Mouse (Mus musculus) hindbrain, postnatal 0 days (tissue): ENCODE measurements around the gene Nova2. TPM values are rescaled to one million over a fixed set of nuclear protein-coding genes. Genes with fewer than 3 reads are reported as not detected.

ENCODE experiments used
- ATAC-seq: fragments of 200-750 bp; cut with Nextera tagmentation; 2 replicates; pipeline ENCODE4 v1.8.0; 2017; ENCODE audit warnings: mild to moderate bottlenecking, moderate TSS enrichment, moderate library complexity
- DNase-seq: peaks from one replicate; pipeline ENCODE4 v3.0.0-alpha.2; 2015; ENCODE audit warnings: low spot score
- H3K27ac ChIP-seq: fragments of 300-500 bp; sonication (generic); 2 replicates; pipeline ENCODE4 v1.5.1; 2014; ENCODE audit warnings: mild to moderate bottlenecking
- H3K27me3 ChIP-seq: fragments of 300-500 bp; sonication (generic); 2 replicates; pipeline ENCODE4 v1.6.1; 2014; ENCODE audit warnings: low read length, mixed read lengths; ENCODE audit not compliant: insufficient read depth
- H3K36me3 ChIP-seq: fragments of 300-500 bp; sonication (generic); 2 replicates; pipeline ENCODE4 v1.6.1; 2014; ENCODE audit warnings: low read length, mixed read lengths; ENCODE audit not compliant: insufficient read depth
- H3K4me1 ChIP-seq: fragments of 300-500 bp; sonication (generic); 2 replicates; pipeline ENCODE4 v1.6.1; 2014; ENCODE audit warnings: antibody characterized with exemption, low read length, mixed read lengths; ENCODE audit not compliant: insufficient read depth
- H3K4me2 ChIP-seq: fragments of 300-500 bp; sonication (generic); 2 replicates; pipeline ENCODE4 v1.6.1; 2014; ENCODE audit warnings: low read depth, mild to moderate bottlenecking, low read length, moderate library complexity, mixed read lengths
- H3K4me3 ChIP-seq: fragments of 300-500 bp; sonication (generic); 2 replicates; pipeline ENCODE4 v1.5.1; 2014; ENCODE audit warnings: low read length
- H3K9ac ChIP-seq: fragments of 300-500 bp; sonication (generic); replicated peaks from 2 replicates; pipeline ENCODE4 v1.6.1; 2014; ENCODE audit warnings: mild to moderate bottlenecking, low read length, moderate library complexity, mixed read lengths
- H3K9me3 ChIP-seq: fragments of 300-500 bp; sonication (generic); 2 replicates; pipeline ENCODE4 v1.6.1; 2016; ENCODE audit warnings: low read length, mixed read lengths
- CTCF ChIP-seq: IDR thresholded peaks from 2 replicates; pipeline ENCODE4 v1.5.1; 2016; ENCODE audit warnings: antibody characterized with exemption, control low read depth, low read depth
- WGBS: fragments of 180-500 bp; shearing (Covaris S2); extraction: QIAGEN DNeasy Blood & Tissue Kit; methylation state at CpG from one replicate; pipeline ENCODE4 v1.1.7; 2014; 5-methylcytosine and 5-hydroxymethylcytosine counted together
- polyA plus RNA-seq: library from polyadenylated mRNA; unstranded; fragments of >200 nt; fragmentation: Nextera tagmentation; extraction: Ambion mirVana; gene quantifications from 2 replicates; pipeline ENCODE4 v1.2.1, GENCODE M21; 2015
- total RNA-seq: library from RNA; depleted of rRNA; stranded (reverse); fragments of >200 nt; gene quantifications from 2 replicates; pipeline ENCODE4 v1.2.3, GENCODE M21; 2014

Nova2 gene
- total and polyA plus RNA-seq, 2 experiments from 2014 or later: 9.7 to 18.3 TPM

DNA sequence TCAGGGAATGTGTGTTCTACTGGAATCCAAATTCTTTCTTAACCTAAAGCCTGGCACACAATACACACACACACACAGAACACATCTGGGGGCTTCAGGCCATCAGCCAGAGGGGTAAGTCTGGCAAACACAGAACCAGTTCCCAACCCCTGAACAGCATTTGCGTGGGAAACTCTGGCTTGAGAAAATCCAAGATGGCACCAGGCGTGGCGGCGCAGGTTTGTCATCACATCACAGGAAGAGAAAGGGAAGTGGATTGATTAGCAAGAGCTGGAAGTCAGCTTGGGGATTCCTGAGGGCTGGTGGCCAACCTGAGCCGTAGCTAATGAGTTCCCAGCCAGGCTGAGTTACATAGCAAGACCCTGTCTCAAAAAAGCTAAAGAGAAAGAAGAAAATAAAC, 39.6 kb downstream of the Nova2 start:
- no peak overlapping the region for H3K4me3 ChIP-seq
- H3K27ac ChIP-seq: no peak overlapping the region
- H3K4me1 ChIP-seq: peaks cover 10% of the 10 kb centered on the region
- TF ChIP-seq CTCF: no peak
- no peak for ATAC-seq
- no peak overlapping the region for H3K9ac ChIP-seq
- no peaks in the 10 kb centered on the region for H3K36me3 ChIP-seq
- WGBS: 76% methylated on average over 5 of the region's 5 CpGs
- H3K27me3 ChIP-seq: no peaks in the 10 kb centered on the region
- H3K4me2 ChIP-seq: no peak overlapping the region
- DNase-seq: no peak
- no peaks in the 10 kb centered on the region for H3K9me3 ChIP-seq

DNA sequence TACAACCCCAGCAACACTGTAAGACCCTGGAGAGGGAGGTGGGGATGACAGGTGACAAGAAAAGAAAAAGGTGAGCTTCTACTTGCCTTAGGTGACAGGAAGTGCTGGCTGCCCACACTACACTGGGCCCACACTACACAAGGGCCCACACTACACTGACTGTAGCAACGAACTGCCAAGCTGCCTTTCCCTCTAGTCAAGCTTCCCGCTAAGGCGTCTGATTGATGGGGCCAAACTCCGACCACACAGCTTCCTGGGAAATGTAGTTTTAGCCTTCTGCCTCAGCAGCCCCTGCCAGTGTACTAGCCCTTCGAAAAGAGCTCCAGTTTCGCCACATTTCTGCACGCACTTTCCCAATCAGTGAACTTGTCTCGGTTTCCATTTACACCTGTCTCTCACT, 41.9 kb downstream of the Nova2 start:
- ATAC-seq: peak; percentile 36; the same call in 1 of the 2 replicates
- H3K9ac ChIP-seq: no peak overlapping the region
- no peak for TF ChIP-seq CTCF
- peak; percentile 64 for DNase-seq
- peaks cover 4% of the 10 kb centered on the region for H3K4me1 ChIP-seq
- WGBS: 14% methylated on average over 8 of the region's 8 CpGs
- H3K36me3 ChIP-seq: no peaks in the 10 kb centered on the region
- H3K27me3 ChIP-seq: no peaks in the 10 kb centered on the region
- H3K4me3 ChIP-seq: no peak overlapping the region
- H3K4me2 ChIP-seq: no peak overlapping the region
- H3K9me3 ChIP-seq: no peaks in the 10 kb centered on the region
- H3K27ac ChIP-seq: no peak overlapping the region; the same call in 1 of the 2 replicates

DNA sequence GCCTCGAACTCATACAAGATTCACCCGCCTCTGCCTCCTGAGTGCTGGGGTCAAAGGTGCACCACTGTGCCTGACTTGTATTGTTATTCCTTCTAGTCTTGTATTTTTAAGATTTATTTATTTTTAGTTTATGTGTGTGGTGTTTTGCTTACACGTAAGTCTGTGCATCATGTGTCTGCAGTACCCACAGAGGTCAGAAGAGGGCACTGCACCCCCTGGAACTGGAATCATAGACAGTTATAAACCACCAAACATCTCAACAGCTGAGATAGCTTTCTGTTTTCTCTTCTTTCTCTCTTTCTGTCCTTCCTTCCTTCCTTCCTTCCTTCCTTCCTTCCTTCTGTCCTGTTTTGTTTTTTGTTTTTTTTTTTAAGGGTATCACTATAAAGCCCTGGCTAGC, 45.3 kb downstream of the Nova2 start:
- Histone ChIP-seq H3K4me1 (no peaks in the 10 kb centered on the region), H3K27ac (no peak overlapping the region), H3K27me3 (no peaks in the 10 kb centered on the region), H3K9ac (no peak overlapping the region), H3K4me2 (no peak overlapping the region), H3K36me3 (no peaks in the 10 kb centered on the region), H3K4me3 (no peak overlapping the region), H3K9me3 (no peaks in the 10 kb centered on the region)
- ATAC-seq (no peak), DNase-seq (no peak)
- peak; percentile 40 for TF ChIP-seq CTCF
- WGBS: 95% methylated on average over 3 of the region's 3 CpGs

DNA sequence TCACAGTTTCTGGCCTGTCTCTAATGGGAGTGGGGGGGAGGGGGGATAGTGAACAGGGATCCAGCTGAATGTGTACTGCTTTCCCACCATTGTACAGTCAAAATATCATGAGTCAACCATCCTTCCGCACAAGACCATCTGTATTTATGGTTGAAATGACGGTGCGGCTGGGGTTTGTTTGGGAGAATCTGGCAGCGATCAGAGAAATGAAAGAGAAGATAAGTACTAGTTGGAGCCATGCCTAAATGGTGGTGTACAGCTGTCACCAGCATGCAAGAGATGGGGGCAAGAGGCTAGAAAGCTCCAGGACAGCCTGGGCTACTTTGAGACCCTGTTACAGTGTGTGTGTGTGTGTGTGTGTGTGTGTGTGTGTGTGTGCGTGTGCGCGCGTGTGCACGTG, 52.7 kb downstream of the Nova2 start:
- no peaks in the 10 kb centered on the region for H3K4me1 ChIP-seq
- no peak overlapping the region for H3K4me3 ChIP-seq
- no peak overlapping the region for H3K4me2 ChIP-seq
- 83% methylated on average over 9 of the region's 9 CpGs for WGBS
- no peaks in the 10 kb centered on the region for H3K27me3 ChIP-seq
- ATAC-seq: no peak
- H3K9ac ChIP-seq: no peak overlapping the region
- no peak for TF ChIP-seq CTCF
- no peak for DNase-seq
- no peaks in the 10 kb centered on the region for H3K9me3 ChIP-seq
- no peak overlapping the region for H3K27ac ChIP-seq
- no peaks in the 10 kb centered on the region for H3K36me3 ChIP-seq

DNA sequence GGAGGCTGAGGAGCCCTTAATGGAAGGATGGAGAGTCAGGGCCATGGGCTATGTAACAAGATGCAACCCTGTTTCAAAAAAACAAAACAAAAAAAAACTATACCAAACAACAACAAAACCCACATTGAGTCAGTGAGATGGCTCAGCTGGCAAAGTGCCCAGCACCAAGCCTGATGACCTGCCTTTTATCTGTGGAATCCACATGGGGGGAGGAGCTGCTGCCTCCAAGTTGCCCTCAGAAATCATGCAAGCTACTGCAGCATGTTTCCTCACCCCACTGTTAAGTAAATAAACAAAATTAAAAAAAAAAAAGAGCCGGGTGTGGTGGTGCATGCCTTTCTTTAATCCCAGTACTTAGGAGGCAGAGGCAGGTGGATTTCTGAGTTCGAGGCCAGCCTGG, 60.8 kb downstream of the Nova2 start:
- no peaks in the 10 kb centered on the region for H3K9me3 ChIP-seq
- DNase-seq: no peak
- H3K9ac ChIP-seq: no peak overlapping the region
- no peaks in the 10 kb centered on the region for H3K4me1 ChIP-seq
- H3K36me3 ChIP-seq: no peaks in the 10 kb centered on the region
- WGBS: 85% methylated on average over 2 of the region's 2 CpGs
- no peak for ATAC-seq
- TF ChIP-seq CTCF: no peak
- H3K4me2 ChIP-seq: no peak overlapping the region
- no peak overlapping the region for H3K4me3 ChIP-seq
- H3K27ac ChIP-seq: no peak overlapping the region
- no peaks in the 10 kb centered on the region for H3K27me3 ChIP-seq

DNA sequence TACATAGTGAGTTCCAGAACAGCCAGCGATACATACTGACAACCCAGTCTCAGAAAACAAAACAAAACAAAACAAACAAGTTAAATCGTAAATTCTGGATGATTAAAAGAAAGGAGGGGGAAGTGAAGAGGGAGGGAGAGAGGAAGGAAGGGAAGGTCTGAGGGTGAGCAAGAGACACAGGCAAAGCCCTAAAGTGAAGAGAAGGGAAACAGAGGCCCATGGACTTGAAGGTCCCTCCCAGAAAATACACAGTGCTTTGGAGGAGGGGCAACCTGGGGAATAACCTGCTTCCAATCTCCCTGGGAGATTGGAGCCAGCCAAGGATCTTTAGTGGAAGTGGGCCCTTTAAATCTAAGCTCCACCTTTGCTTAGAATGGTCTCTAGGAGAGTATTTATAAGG, 61.4 kb downstream of the Nova2 start, which contains the start of gene Nanos2:
Gene Nanos2 (plus strand): TSS at position 301 of the 400 bp plus-strand sequence.
- WGBS: 82% methylated on average over 2 of the region's 2 CpGs
- no peak for DNase-seq

DNA sequence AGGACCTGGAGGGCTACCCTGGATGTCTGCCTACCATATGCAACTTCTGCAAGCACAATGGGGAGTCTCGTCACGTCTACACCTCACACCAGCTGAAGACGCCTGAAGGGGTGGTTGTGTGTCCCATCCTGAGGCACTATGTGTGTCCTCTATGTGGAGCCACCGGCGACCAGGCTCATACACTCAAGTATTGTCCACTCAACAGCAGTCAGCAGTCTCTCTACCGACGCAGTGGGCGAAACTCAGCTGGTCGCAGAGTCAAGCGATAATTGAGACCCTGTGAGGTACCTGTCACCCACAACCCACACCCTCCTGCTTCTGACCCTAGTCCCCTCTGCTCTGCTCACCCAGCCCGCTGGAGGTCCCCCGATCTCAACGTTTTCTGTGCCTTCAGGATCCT, 62.1 kb downstream of the Nova2 start:
- 74% methylated on average over 13 of the region's 13 CpGs for WGBS
- no peaks in the 10 kb centered on the region for H3K9me3 ChIP-seq

More for the DNA sequence above, 61.4 kb downstream of the Nova2 start, which contains the start of gene Nanos2:
- Histone ChIP-seq H3K9me3 (no peaks in the 10 kb centered on the region), H3K27me3 (no peaks in the 10 kb centered on the region), H3K4me1 (no peaks in the 10 kb centered on the region), H3K27ac (no peak within 1 kb of the TSS), H3K9ac (no peak within 1 kb of the TSS), H3K36me3 (no peaks in the 10 kb centered on the region), H3K4me3 (no peak within 1 kb of the TSS), H3K4me2 (no peak within 1 kb of the TSS)
- no peak for ATAC-seq
- no peak for TF ChIP-seq CTCF

More for the DNA sequence above, 62.1 kb downstream of the Nova2 start:
- Histone ChIP-seq H3K27me3 (no peaks in the 10 kb centered on the region), H3K27ac (no peak overlapping the region), H3K4me2 (no peak overlapping the region), H3K9ac (no peak overlapping the region), H3K4me3 (no peak overlapping the region), H3K36me3 (no peaks in the 10 kb centered on the region), H3K4me1 (peaks cover 2% of the 10 kb centered on the region)
- no peak for TF ChIP-seq CTCF
- DNase-seq (no peak), ATAC-seq (no peak)
